Mouse (Mus musculus) stomach, embryonic 16.5 days (tissue): Measurements from ENCODE around the gene Colq. TPM values are rescaled to one million over a fixed set of nuclear protein-coding genes. Genes with fewer than 3 reads are reported as not detected.
A peak's percentile ranks its signal among the peaks of the same experiment; 100 is the strongest.

Source experiments
- ATAC-seq: fragments of 200-750 bp; cut with Nextera tagmentation; 2 replicates; pipeline ENCODE4 v1.8.0; 2017; ENCODE audit warnings: moderate number of reproducible peaks, moderate TSS enrichment; ENCODE audit not compliant: insufficient read depth, low FRiP score
- H3K27ac ChIP-seq: fragments of 300-500 bp; sonication (generic); 2 replicates; pipeline ENCODE4 v1.5.1; 2014; ENCODE audit warnings: low read length
- H3K27me3 ChIP-seq: fragments of 300-500 bp; sonication (generic); 2 replicates; pipeline ENCODE4 v1.6.1; 2014; ENCODE audit warnings: low read length, control low read depth, mixed read lengths; ENCODE audit not compliant: control insufficient read depth, insufficient read depth
- H3K36me3 ChIP-seq: fragments of 300-500 bp; sonication (generic); 2 replicates; pipeline ENCODE4 v1.6.1; 2014; ENCODE audit warnings: low read length; ENCODE audit not compliant: control insufficient read depth, insufficient read depth
- H3K4me1 ChIP-seq: fragments of 300-500 bp; sonication (generic); 2 replicates; pipeline ENCODE4 v1.6.1; 2014; ENCODE audit warnings: low read length, control low read depth, mixed read lengths; ENCODE audit not compliant: control insufficient read depth, insufficient read depth
- H3K4me2 ChIP-seq: fragments of 300-500 bp; sonication (generic); 2 replicates; pipeline ENCODE4 v1.6.1; 2014; ENCODE audit warnings: low read depth, low read length, mixed read lengths
- H3K4me3 ChIP-seq: fragments of 300-500 bp; sonication (generic); replicated peaks from 2 replicates; pipeline ENCODE4 v1.5.1; 2014; ENCODE audit warnings: mild to moderate bottlenecking, low read length
- H3K9ac ChIP-seq: fragments of 300-500 bp; sonication (generic); 2 replicates; pipeline ENCODE4 v1.6.1; 2014; ENCODE audit warnings: low read length
- H3K9me3 ChIP-seq: fragments of 300-500 bp; sonication (generic); replicated peaks from 2 replicates; pipeline ENCODE4 v1.6.1; 2016; ENCODE audit warnings: low read length, control low read depth; ENCODE audit not compliant: control insufficient read depth
- WGBS: fragments of 180-500 bp; shearing (Covaris S2); extraction: QIAGEN DNeasy Blood & Tissue Kit; methylation state at CpG from one replicate; pipeline ENCODE4 v1.1.7; 2014; 5-methylcytosine and 5-hydroxymethylcytosine counted together
- polyA plus RNA-seq: library from polyadenylated mRNA; unstranded; fragments of >200 nt; fragmentation: Nextera tagmentation; extraction: Ambion mirVana; gene quantifications from 2 replicates; pipeline ENCODE4 v1.2.1, GENCODE M21; 2015

Colq gene
- polyA plus RNA-seq, 1 experiment from 2014 or later = 2.1 TPM

DNA sequence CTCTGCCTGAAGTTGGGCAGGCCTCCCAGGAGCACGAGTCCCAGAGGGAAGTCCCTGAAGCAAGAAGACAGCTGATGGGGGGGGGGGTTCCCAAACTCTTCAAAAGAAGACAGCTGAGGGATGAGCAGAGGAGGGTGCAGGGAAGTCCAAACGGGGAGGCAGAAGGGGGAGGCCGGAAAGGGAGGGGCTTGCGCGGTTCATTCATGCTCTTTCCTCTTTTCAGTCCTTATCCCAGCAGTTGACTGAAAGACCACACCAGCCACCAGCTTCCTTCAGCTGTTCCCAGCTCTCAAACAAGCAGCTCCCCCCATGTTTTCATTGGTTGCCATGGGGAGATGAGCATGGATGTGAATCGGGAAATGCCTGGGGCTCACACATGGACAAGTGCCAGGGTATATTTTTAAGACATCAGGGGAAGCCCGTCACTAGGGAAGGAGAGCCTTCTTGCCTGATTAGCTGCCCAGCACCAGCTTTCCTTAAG is 22.0 kb downstream of the Colq start:
- H3K9ac ChIP-seq = no peak overlapping the region
- H3K4me3 ChIP-seq = no peak overlapping the region
- no peaks in the 10 kb centered on the region for H3K9me3 ChIP-seq
- H3K4me1 ChIP-seq = peaks cover 22% of the 10 kb centered on the region
- H3K36me3 ChIP-seq = no peaks in the 10 kb centered on the region
- peak overlapping the region; percentile 36; the same call in 1 of the 2 replicates for H3K27ac ChIP-seq
- no peak overlapping the region for H3K4me2 ChIP-seq
- peak; percentile 8; the same call in 1 of the 2 replicates for ATAC-seq
- WGBS = 57% methylated on average over 7 of the region's 7 CpGs
- H3K27me3 ChIP-seq = no peaks in the 10 kb centered on the region

- peak overlapping the region; percentile 59 for H3K27ac ChIP-seq
- H3K4me2 ChIP-seq = no peak overlapping the region
- H3K27me3 ChIP-seq = no peaks in the 10 kb centered on the region
- H3K4me1 ChIP-seq = peaks cover 17% of the 10 kb centered on the region
- H3K9ac ChIP-seq = no peak overlapping the region
- WGBS = 48% methylated on average over 9 of the region's 9 CpGs
- no peak for ATAC-seq
- no peak overlapping the region for H3K4me3 ChIP-seq
- no peaks in the 10 kb centered on the region for H3K9me3 ChIP-seq
- H3K36me3 ChIP-seq = no peaks in the 10 kb centered on the region
Measured at GRCm38 (mm10) chr14:31565478-31566212, 25.5 kb downstream of the Colq start.

- 11% methylated on average over 6 of the region's 6 CpGs for WGBS
- Histone ChIP-seq H3K9ac (no peak overlapping the region), H3K27ac (peak overlapping the region; percentile 59), H3K36me3 (no peaks in the 10 kb centered on the region), H3K27me3 (no peaks in the 10 kb centered on the region), H3K4me1 (peaks cover 19% of the 10 kb centered on the region), H3K9me3 (no peaks in the 10 kb centered on the region), H3K4me3 (no peak overlapping the region), H3K4me2 (no peak overlapping the region)
- peak; percentile 53; the same call in 1 of the 2 replicates for ATAC-seq
Measured at GRCm38 (mm10) chr14:31564452-31565179, 26.5 kb downstream of the Colq start.

GRCm38 (mm10) chr14:31560886-31561285 is 30.3 kb downstream of the Colq start:
- no peak overlapping the region for H3K4me3 ChIP-seq
- H3K4me1 ChIP-seq = peaks cover 19% of the 10 kb centered on the region
- no peaks in the 10 kb centered on the region for H3K9me3 ChIP-seq
- no peak overlapping the region for H3K27ac ChIP-seq
- 17% methylated on average over 5 of the region's 5 CpGs for WGBS
- H3K27me3 ChIP-seq = no peaks in the 10 kb centered on the region
- H3K4me2 ChIP-seq = no peak overlapping the region
- 0 out of 2 replicates have a peak, but pooled peaks have one; percentile 31 for ATAC-seq
- no peak overlapping the region for H3K9ac ChIP-seq
- no peaks in the 10 kb centered on the region for H3K36me3 ChIP-seq

- Histone ChIP-seq H3K4me3 (no peak overlapping the region), H3K27ac (no peak overlapping the region), H3K27me3 (no peaks in the 10 kb centered on the region), H3K9ac (no peak overlapping the region), H3K4me2 (no peak overlapping the region), H3K9me3 (no peaks in the 10 kb centered on the region), H3K36me3 (no peaks in the 10 kb centered on the region), H3K4me1 (peaks cover 7% of the 10 kb centered on the region; the same call in 1 of the 2 replicates)
- ATAC-seq = no peak
- WGBS = 57% methylated on average over 5 of the region's 5 CpGs
Measured at GRCm38 (mm10) chr14:31559216-31559615, 31.9 kb downstream of the Colq start.

- no peak overlapping the region for H3K27ac ChIP-seq
- H3K36me3 ChIP-seq = no peaks in the 10 kb centered on the region
- H3K4me3 ChIP-seq = no peak overlapping the region
- WGBS = 66% methylated on average over 9 of the region's 9 CpGs
- H3K4me1 ChIP-seq = peaks cover 7% of the 10 kb centered on the region; the same call in 1 of the 2 replicates
- H3K4me2 ChIP-seq = no peak overlapping the region
- no peak overlapping the region for H3K9ac ChIP-seq
- no peaks in the 10 kb centered on the region for H3K9me3 ChIP-seq
- ATAC-seq = no peak
- no peaks in the 10 kb centered on the region for H3K27me3 ChIP-seq
Measured at GRCm38 (mm10) chr14:31557784-31558183, 33.4 kb downstream of the Colq start.

DNA sequence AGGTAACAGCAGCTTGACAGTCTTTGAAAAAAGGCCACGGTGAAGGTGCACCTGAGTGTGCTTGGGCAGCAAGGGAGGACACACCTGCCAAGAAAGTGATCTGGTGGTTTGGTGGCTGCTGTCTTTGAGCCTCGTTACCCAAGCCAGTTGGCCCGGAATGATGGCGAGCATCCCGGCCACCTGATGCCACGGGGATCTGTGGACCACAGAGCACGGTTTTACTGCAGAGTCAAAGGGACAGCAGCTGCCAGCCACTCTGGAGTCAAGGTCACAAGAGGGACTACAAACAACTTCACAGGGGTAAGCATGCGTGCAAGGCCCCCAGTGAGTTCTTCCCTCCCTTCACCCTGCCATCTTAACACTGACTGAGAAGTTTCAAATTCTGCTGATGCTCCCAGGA is 33.9 kb downstream of the Colq start:
- Histone ChIP-seq H3K4me1 (peaks cover 7% of the 10 kb centered on the region; the same call in 1 of the 2 replicates), H3K27ac (no peak overlapping the region), H3K4me2 (no peak overlapping the region), H3K27me3 (no peaks in the 10 kb centered on the region), H3K4me3 (no peak overlapping the region), H3K36me3 (no peaks in the 10 kb centered on the region), H3K9ac (no peak overlapping the region), H3K9me3 (no peaks in the 10 kb centered on the region)
- 87% methylated on average over 8 of the region's 8 CpGs for WGBS
- no peak for ATAC-seq

GRCm38 (mm10) chr14:31556526-31557260 is 34.5 kb downstream of the Colq start:
- Histone ChIP-seq H3K36me3 (no peaks in the 10 kb centered on the region), H3K27me3 (no peaks in the 10 kb centered on the region), H3K4me3 (no peak overlapping the region), H3K27ac (no peak overlapping the region), H3K4me2 (no peak overlapping the region), H3K9me3 (no peaks in the 10 kb centered on the region), H3K9ac (no peak overlapping the region), H3K4me1 (peaks cover 7% of the 10 kb centered on the region; the same call in 1 of the 2 replicates)
- ATAC-seq = no peak
- WGBS = 83% methylated on average over 9 of the region's 9 CpGs
